Mouse (Mus musculus): ENCODE results near the gene Pkm.

Gene Pkm

GRCm38 (mm10) chr9:59666813-59667212 lies 10.6 kb downstream of the Pkm start:
- DNase-seq (ENCODE audit: low read depth): no peak

DNA sequence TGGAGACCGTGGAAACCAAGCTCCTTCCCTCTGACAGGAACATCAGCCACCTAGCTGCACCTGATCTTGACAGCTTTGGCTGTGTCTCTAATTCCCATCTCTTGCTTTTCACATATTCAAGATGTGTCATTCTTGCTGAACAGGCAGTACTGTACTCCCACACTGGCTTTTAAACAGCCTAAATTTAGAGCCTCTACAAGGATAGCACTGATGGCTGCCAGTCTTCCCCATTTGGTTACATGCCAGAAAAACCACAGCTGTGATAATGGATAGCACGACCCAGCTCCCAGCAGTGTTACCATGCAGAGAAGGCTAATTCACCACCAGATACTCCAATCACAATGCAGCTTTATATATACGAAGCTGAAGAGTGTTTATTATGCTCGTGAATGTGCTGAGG lies 11.1 kb downstream of the Pkm start:
- no peak for DNase-seq (ENCODE audit: low read depth)

DNA sequence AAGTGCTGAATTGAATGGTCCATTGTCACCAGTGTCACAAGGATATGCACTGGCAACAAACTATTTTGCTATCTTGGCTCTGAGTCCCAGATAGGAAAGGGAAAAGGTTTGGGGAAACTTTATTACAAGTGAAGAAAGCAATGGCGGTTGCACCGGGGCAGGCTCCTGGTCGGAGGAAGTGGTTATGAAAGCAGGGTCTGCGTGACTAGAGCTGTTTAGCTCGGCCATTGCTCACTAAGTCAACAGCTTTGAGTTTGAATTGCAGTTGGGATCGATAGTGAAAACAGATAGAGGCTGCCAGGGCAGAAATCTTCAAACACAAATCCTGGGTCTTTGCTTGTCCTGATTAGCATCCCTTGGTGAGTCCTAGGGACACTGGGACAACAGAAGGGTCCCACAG lies 11.7 kb downstream of the Pkm start:
- DNase-seq (ENCODE audit: low read depth): no peak

GRCm38 (mm10) chr9:59668473-59668872 lies 12.3 kb downstream of the Pkm start:
- DNase-seq (ENCODE audit: low read depth): no peak

DNA sequence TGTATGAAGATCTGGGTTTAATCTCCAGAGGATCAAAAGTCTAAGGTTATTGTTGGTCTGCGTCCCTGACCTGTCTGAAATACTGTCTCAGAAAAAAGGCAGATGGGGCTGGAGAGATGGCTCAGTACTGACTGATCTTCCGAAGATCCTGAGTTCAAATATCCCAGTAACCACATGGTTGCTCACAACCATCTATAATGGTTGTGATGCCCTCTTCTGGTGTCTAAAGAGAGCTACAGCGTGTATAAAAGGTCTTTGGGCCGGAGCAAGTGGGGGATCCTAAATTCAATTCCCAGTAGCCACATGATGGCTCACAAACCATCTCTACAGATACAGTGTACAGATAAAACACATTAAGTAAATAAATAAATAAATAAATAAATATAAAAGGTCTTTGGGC lies 13.0 kb downstream of the Pkm start:
- peak; percentile 53 for DNase-seq (ENCODE audit: low read depth)

- no peak for DNase-seq (ENCODE audit: low read depth)
These were observed 16.2 kb downstream of the Pkm start for GRCm38 (mm10) chr9:59672195-59672894.

- peak; percentile 41 for DNase-seq (ENCODE audit: low read depth)
These were observed 17.3 kb downstream of the Pkm start for GRCm38 (mm10) chr9:59673427-59673826.

- DNase-seq (ENCODE audit: low read depth): no peak
These were observed 19.4 kb downstream of the Pkm start for GRCm38 (mm10) chr9:59675598-59675997.

DNA sequence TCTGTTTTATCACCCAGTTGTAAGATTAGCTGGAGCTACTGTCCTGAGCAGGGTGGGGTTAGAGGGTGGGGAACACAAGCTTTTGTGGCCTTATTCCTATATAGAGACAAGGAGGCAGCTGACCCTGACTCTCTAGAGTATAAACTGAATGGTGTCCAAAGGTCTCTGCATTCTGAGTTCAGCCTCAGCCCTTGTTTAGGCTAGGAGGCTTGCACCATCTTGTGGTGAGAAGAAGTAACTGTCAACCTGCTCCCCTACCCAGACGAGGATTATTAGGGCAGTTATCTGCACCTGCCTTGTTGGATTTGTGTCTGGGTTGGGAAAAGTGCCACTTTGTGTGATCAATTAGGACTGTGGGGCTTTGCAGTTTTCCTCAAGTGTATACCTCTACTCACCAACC lies 22.1 kb downstream of the Pkm start:
- peak; percentile 64 for DNase-seq (ENCODE audit: low read depth)

DNA sequence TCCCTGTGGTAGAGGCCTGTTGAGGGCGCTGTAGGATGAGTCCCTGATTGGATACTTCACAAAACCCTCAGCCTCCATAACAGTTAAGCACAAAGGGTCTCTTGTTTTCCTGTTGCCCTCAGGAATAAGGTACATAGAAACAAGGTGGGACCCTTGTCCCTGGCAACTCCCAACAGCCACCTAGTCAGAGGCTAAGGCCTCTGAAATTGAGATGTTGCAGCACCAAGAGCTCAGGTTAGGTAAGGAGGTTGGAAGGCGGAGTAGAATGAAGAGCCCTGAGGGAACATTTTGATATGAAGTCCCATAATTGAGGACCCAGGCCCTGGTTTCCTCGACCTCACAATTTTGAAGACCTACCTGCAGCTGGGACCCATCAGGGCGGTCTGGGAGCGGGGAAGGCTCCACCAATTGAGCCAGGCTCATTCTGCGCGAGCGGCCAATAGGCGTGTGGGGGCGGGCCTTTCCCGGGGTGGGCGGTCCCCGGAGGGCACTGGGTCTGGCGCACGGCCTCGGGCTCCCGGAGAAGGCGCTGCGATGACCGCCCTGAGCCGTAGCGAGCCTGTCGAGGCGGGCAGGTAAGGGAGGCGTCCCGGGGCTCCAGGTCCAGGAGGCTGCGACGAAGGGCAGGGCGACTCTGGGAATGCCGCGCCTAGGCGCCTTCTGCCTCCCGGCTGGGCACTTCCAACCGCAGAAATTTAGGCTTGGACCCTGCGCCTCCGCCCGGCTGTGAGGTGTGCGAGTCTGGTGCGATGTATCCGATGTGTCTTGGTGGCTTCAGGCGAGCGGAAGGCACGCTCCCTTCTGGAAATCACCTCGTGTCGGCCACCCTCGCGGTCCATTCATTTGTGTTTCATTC lies 23.7 kb downstream of the Pkm start, which contains the start of gene Gramd2:
Gene Gramd2, plus strand, starts transcription at position 467 of the 856 bp plus-strand sequence.
- peak; percentile 51 for DNase-seq (ENCODE audit: low read depth)

DNA sequence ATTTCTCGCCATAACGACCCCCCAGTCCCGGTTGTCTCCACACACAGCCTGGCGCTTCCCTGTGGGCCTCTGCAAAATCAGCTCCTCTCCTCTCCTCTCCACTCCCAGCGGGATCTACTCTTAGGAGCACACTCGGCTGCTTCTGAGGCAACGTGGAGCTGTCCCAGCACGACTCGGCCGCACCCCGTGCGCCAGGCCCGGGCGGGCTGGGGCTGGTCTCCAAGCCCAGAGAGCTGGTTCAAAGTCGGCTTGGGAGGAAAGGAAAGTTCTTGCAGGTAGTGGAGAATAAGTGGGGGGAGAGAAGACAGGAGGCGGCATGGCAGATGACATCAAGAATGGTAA lies 24.3 kb downstream of the Pkm start:
- no peak for DNase-seq (ENCODE audit: low read depth)

DNA sequence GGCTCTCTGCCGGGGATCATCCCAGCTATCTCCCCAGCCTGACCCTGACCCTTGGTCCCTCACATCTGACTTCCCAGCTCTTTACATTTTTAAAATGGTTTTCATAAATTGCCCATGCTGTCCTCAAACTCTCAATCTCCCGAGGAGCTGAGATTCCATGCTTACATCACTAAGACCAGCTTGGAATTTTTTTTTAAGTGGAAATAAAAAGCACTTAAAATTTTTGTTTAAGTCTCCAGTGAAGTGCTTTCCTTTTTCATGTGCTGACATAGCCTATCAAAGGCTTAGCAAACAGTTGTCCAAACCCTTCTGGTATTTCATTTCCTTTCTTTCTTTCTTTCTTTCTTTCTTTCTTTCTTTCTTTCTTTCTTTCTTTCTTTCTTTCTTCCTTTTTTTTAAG lies 27.9 kb downstream of the Pkm start:
- DNase-seq (ENCODE audit: low read depth): no peak

- peak; percentile 77 for DNase-seq (ENCODE audit: low read depth)
These were observed 31.4 kb downstream of the Pkm start for GRCm38 (mm10) chr9:59687416-59688046.

DNA sequence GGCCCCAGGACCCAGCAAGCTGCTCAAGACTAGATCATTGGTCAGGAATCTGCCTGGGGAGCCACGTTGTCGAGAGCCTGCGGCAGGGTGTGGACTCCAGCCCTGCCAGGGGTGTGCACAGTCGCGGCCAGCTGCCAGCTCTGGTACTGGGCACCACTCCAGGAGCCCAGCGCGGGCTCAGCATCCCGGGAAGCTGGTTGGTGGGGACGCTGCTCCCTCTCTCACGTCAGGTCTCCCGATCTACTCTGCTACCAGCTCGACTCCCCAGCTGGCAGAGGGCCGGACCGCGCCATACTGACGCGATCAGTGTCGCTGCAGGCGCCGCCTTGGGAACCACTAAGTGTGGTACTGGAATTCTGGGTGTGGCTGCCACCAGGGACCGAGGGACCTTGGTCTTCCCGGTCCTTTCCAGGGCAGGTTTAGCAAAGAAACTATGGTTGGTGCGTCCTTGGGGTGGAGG lies 35.5 kb downstream of the Pkm start:
- DNase-seq (ENCODE audit: low read depth): no peak

DNA sequence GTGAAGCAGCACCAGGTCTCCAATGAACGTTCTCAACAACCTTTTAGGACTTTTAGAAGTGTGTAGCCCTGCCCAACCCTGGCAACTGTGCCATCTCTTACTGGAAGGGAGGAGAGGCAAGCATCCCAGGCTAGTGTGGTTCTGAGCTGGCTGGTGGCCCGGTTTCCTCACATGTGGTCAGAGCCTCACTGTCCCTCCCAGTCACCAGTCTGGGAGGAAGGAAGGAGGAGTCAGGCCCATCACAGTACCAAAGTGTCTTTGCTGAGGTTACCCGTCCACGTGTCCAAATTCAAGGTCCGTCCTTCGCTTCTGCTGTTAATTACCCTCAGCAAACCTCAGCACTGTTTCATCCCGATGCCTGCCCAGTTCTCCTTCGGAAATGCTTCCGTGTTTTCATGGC lies 36.0 kb downstream of the Pkm start:
- peak; percentile 73 for DNase-seq (ENCODE audit: low read depth)

DNA sequence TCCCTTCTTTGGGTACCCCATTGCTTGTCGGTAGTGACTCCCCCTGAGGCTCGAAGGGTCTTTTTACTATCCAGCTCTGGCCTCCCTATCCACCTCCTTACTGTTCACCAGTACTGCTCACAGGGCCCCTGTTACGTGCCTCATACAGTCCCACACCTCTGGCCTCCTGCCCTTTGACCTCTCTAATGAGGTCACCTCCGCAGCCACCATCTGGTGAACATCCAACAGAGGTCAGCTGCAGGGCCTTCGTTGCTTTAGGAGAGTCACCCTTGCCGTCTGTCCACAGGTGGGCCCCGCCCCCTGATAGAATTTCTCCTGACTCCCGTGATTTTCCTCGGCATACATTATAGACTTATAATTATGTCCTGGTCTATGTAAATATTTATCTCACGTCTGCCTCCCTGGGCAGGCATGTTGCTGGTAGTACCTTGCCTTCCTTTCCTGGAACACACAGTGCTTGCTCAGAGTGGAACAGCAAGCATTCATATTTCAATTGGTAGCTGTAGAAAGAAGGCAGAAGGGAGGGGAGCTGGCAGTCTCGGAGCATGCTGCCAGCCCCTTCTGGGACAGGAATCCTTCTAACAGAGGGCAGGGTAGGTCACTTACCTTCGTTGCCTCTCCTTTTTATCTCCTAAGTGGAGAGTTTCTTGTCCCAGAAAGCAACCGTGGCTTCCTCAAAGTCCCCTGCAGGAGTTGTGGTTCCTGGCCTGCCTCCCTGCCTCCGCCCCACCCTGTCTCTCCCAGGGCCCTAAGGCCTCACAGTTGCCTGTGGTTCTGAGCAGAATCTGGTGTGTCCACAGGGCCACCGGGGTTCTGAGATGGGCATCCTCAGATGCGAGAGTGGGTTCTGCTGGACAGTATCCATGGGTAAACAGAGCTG lies 38.6 kb downstream of the Pkm start:
- no peak for DNase-seq (ENCODE audit: low read depth)

DNA sequence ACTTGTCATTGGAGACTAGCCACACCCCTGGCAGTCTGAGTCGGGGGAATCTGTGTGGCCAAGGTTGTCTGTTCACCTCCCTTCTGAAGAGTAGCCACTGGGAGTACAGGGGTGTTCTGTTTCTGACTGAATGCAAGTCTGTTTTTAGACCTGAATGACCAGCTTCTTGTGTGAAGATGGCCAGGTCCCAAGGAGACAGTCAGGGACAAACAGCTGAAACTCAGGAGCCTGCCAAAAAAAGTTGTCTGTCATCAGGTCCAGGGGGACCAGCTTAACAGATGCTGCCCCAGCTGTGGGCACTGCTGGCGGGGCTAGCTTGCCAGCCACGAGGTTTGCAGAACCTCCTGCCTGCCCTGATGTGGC lies 39.3 kb downstream of the Pkm start:
- no peak for DNase-seq (ENCODE audit: low read depth)

DNA sequence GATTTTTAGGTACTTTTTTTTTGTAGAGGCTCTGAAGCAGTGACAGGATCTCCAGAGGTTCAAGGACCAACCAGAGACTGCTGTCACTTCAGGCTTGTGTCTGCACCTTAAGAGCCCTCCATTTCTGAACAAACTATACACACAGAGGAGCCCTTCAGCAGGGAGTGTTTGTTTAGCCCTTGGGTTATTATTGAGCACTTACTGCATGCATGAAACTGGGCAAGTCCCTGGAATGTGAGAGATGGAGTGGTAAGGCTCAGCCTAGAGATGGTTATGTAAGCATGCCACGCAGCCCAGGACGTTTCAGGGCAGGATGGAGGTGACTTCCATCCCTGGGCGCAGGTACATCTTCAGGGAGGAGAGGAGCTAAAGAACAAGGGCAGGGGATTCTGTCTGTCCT lies 40.2 kb downstream of the Pkm start:
- DNase-seq (ENCODE audit: low read depth): no peak

- DNase-seq (ENCODE audit: low read depth): no peak
These were observed 44.9 kb downstream of the Pkm start for GRCm38 (mm10) chr9:59701094-59701493.

- DNase-seq (ENCODE audit: low read depth): no peak
These were observed 46.9 kb downstream of the Pkm start for GRCm38 (mm10) chr9:59703099-59703498.

GRCm38 (mm10) chr9:59706850-59707825 lies 51.0 kb downstream of the Pkm start:
- DNase-seq (ENCODE audit: low read depth): peak; percentile 62
